Mouse (Mus musculus) central nervous system, embryonic 18 days (tissue): Measurements from ENCODE around the gene Gm20855. TPM values are rescaled to one million over a fixed set of nuclear protein-coding genes. Genes with fewer than 3 reads are reported as not detected.

Experiments
- polyA plus RNA-seq: library from polyadenylated mRNA; depleted of rRNA; stranded (reverse); fragments of >200 nt; gene quantifications from 2 replicates; pipeline ENCODE4 v1.2.3, GENCODE M21; 2012; rRNA removed

Gene Gm20855
- not detected in 2 replicates for polyA plus RNA-seq

DNA sequence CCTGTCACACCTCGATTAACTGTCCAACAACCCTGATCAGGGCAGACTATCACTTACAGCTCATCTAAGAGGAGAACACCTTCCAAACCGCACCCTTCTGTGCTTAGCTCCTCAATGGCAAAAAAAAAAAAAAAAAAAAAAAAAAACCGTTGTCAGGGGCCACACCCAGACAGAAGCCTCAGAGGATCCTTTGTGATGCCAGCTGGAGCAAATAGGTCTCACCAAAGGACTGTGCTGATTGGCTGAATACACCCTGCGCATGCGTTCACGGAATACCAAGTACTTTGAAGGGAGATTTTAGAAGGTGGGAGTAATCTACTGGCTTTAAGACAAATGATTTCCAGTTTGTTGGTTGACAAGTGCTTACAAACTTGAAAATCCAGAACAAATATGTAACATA is at the start of gene Gm20855:
Gm20855 (minus strand) TSS at position 101 of the 400 bp plus-strand sequence.

